Comparison of ENCODE assay signal across 27 mouse cellular contexts in genomic region chr4:155463050-155463449, GRCm38 (mm10). TPM values are rescaled to one million over a fixed set of nuclear protein-coding genes. Genes with fewer than 3 reads are reported as not detected.
"Had no signal": no experiment of that assay in that cellular context is flagged by ENCODE, and none has a peak within 500 bp of the region (broad histone marks: within the 10 kb centered on the region; RNA-seq: fewer than 3 reads in every experiment).

No protein-coding gene starts in this region.

- H3K9ac ChIP-seq: heart, embryonic 12.5 days; hindbrain, embryonic 12.5 days; hindbrain, embryonic 14.5 days; limb, embryonic 13.5 days; limb, embryonic 15.5 days; liver, embryonic 12.5 days; liver, embryonic 14.5 days had no signal

- H3K27me3 ChIP-seq: hindbrain, embryonic 12.5 days; limb, embryonic 13.5 days; limb, embryonic 15.5 days had no signal

- H3K4me2 ChIP-seq: heart, embryonic 12.5 days; hindbrain, embryonic 12.5 days; hindbrain, embryonic 14.5 days; limb, embryonic 13.5 days; limb, embryonic 15.5 days; liver, embryonic 12.5 days had no signal

- H3K4me1 ChIP-seq: heart, embryonic 10.5 days; heart, embryonic 12.5 days; hindbrain, embryonic 12.5 days; limb, embryonic 13.5 days; limb, embryonic 15.5 days; liver, embryonic 12.5 days had no signal

- H3K36me3 ChIP-seq: heart, embryonic 10.5 days; heart, embryonic 12.5 days; hindbrain, embryonic 10.5 days; hindbrain, embryonic 12.5 days; limb, embryonic 13.5 days; limb, embryonic 15.5 days; liver, embryonic 12.5 days had no signal

- H3K27ac ChIP-seq: heart, embryonic 10.5 days; hindbrain, embryonic 10.5 days; hindbrain, embryonic 12.5 days; hindbrain, embryonic 14.5 days; hindbrain, postnatal 0 days; kidney, postnatal 0 days; limb, embryonic 13.5 days; limb, embryonic 15.5 days; liver, embryonic 12.5 days; liver, embryonic 14.5 days had no signal

- H3K4me3 ChIP-seq: gastrocnemius, adult 2 months; heart, embryonic 10.5 days; heart, embryonic 12.5 days; hindbrain, embryonic 10.5 days; hindbrain, embryonic 12.5 days; limb, embryonic 13.5 days; limb, embryonic 15.5 days; liver, embryonic 12.5 days had no signal

- DNase-seq: gastrocnemius, adult 2 months; gastrocnemius, postnatal 10 days; gastrocnemius, postnatal 25 days; heart, postnatal 10 days; heart, postnatal 4 days; kidney, adult 11 months; layer of hippocampus, adult 9-11 months; layer of hippocampus, postnatal 36 days; left cerebral cortex, postnatal 4 days had no signal

- H3K9me3 ChIP-seq: heart, embryonic 10.5 days; heart, embryonic 12.5 days; hindbrain, embryonic 10.5 days; hindbrain, embryonic 12.5 days; limb, embryonic 13.5 days; limb, embryonic 15.5 days; liver, embryonic 12.5 days had no signal

- ATAC-seq: forebrain, embryonic 16.5 days; hindbrain, postnatal 0 days; intestine, embryonic 16.5 days; liver, embryonic 12.5 days had no signal

RNA-seq across cellular contexts. Expression of gene Tmem52, which starts 5.9 kb away (rescaled TPM):
- total RNA-seq: granulocyte monocyte progenitor cell, adult 5-6 weeks; heart, postnatal 4 days; left cerebral cortex, postnatal 4 days; liver, adult 2 months had no signal
- polyA plus RNA-seq: forebrain, embryonic 16.5 days; heart, embryonic 10.5 days; heart, embryonic 12.5 days; heart, embryonic 14.5 days; heart, embryonic 16.5 days; hindbrain, embryonic 12.5 days; limb, embryonic 11.5 days; limb, embryonic 13.5 days; liver, adult 2 months; liver, embryonic 12.5 days; liver, embryonic 14.5 days had no signal

RNA-seq across cellular contexts. Expression of gene Cfap74, which starts 54.1 kb away (rescaled TPM):
- total RNA-seq: granulocyte monocyte progenitor cell, adult 5-6 weeks had no signal
